Mouse (Mus musculus) stomach, embryonic 16.5 days (tissue): ENCODE data around the gene Dhx37. TPM values are rescaled to one million over a fixed set of nuclear protein-coding genes. Genes with fewer than 3 reads are reported as not detected.
"Not testable (repeated sequence)": the region's sequence is repeated elsewhere in the genome, so short reads cannot be mapped to it uniquely, and the experiment has no call there.

Experiments
- ATAC-seq: fragments of 200-750 bp; cut with Nextera tagmentation; 2 replicates; pipeline ENCODE4 v1.8.0; 2017; ENCODE audit warnings: moderate number of reproducible peaks, moderate TSS enrichment; ENCODE audit not compliant: insufficient read depth, low FRiP score
- H3K27ac ChIP-seq: fragments of 300-500 bp; sonication (generic); 2 replicates; pipeline ENCODE4 v1.5.1; 2014; ENCODE audit warnings: low read length
- H3K27me3 ChIP-seq: fragments of 300-500 bp; sonication (generic); 2 replicates; pipeline ENCODE4 v1.6.1; 2014; ENCODE audit warnings: low read length, control low read depth, mixed read lengths; ENCODE audit not compliant: control insufficient read depth, insufficient read depth
- H3K36me3 ChIP-seq: fragments of 300-500 bp; sonication (generic); 2 replicates; pipeline ENCODE4 v1.6.1; 2014; ENCODE audit warnings: low read length; ENCODE audit not compliant: control insufficient read depth, insufficient read depth
- H3K4me1 ChIP-seq: fragments of 300-500 bp; sonication (generic); 2 replicates; pipeline ENCODE4 v1.6.1; 2014; ENCODE audit warnings: low read length, control low read depth, mixed read lengths; ENCODE audit not compliant: control insufficient read depth, insufficient read depth
- H3K4me2 ChIP-seq: fragments of 300-500 bp; sonication (generic); 2 replicates; pipeline ENCODE4 v1.6.1; 2014; ENCODE audit warnings: low read depth, low read length, mixed read lengths
- H3K4me3 ChIP-seq: fragments of 300-500 bp; sonication (generic); replicated peaks from 2 replicates; pipeline ENCODE4 v1.5.1; 2014; ENCODE audit warnings: mild to moderate bottlenecking, low read length
- H3K9ac ChIP-seq: fragments of 300-500 bp; sonication (generic); 2 replicates; pipeline ENCODE4 v1.6.1; 2014; ENCODE audit warnings: low read length
- H3K9me3 ChIP-seq: fragments of 300-500 bp; sonication (generic); replicated peaks from 2 replicates; pipeline ENCODE4 v1.6.1; 2016; ENCODE audit warnings: low read length, control low read depth; ENCODE audit not compliant: control insufficient read depth
- WGBS: fragments of 180-500 bp; shearing (Covaris S2); extraction: QIAGEN DNeasy Blood & Tissue Kit; methylation state at CpG from one replicate; pipeline ENCODE4 v1.1.7; 2014; 5-methylcytosine and 5-hydroxymethylcytosine counted together
- polyA plus RNA-seq: library from polyadenylated mRNA; unstranded; fragments of >200 nt; fragmentation: Nextera tagmentation; extraction: Ambion mirVana; gene quantifications from 2 replicates; pipeline ENCODE4 v1.2.1, GENCODE M21; 2015

Gene Dhx37
- polyA plus RNA-seq, 1 experiment from 2014 or later, result 8.4 TPM

DNA sequence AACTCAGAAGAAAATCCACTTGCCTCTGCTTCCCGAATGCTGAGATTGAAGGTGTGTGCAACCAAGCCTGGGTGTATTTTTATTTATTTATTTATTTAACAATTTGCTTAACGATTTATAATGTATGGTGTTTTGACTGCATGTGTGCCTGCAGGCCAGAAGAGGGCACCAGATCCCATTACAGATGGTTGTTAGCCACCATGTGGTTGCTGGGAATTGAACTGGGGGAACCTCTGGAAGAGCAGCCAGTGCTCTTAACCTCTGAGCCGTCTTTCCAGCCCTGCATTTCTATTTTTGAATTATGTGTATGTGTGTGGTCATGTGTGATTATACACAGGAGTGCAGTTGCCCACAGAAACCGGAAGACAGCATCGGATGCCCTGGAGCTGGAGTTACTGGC is 9.4 kb upstream of the Dhx37 start:
- Histone ChIP-seq H3K9ac (no peak overlapping the region), H3K4me2 (no peak overlapping the region), H3K27me3 (no peaks in the 10 kb centered on the region), H3K27ac (no peak overlapping the region), H3K9me3 (0 out of 2 replicates have a peak, but pooled peaks cover 4% of the 10 kb centered on the region), H3K4me1 (peaks cover 13% of the 10 kb centered on the region), H3K36me3 (no peaks in the 10 kb centered on the region), H3K4me3 (no peak overlapping the region)
- 86% methylated on average over 5 of the region's 5 CpGs for WGBS
- ATAC-seq, result no peak

DNA sequence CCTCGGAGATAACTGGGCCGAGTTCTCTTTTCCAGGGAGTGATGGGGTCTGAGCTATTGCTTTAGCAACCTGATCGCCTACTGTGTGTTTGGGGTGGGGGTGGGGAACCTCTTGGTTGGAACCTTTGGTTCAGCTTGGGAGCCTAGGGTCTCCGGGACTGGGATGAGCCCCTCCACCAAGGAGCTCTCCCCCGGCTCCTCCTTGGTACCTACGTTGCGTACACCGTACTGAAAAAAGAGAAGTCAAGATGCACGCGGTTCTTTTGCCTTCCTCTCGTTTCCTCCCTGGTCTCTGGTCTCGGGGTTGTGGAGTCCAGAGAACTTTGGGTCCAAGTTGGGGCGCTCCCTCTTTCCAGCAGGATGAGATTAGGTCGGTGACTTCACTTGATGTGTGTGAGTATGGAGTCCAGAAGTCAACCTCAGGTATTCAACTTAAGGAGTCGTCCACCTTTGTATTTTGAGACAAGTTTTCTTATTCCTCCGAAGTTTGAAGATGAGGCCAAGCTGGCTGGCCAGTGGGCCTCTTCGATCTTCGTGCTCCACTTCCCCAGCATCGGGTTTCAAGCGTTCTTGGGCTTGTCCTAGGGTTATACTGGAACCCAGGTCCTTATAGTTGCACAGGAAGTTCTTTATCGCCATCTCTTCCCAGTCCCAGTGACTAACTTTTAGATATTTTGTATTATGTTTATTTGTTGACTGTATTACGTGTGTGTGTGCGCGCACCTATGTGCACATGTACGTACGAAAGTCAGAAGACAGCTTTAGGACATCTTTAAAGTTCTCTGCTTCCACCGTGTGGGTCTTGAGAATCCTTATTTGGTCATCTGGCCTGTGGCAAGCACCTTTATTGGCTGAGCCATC is 8.4 kb upstream of the Dhx37 start:
- Histone ChIP-seq H3K9ac (peak overlapping the region; percentile 92), H3K9me3 (0 out of 2 replicates have a peak, but pooled peaks cover 4% of the 10 kb centered on the region), H3K4me3 (peak overlapping the region; percentile 95), H3K4me2 (peak overlapping the region; percentile 84), H3K27me3 (no peaks in the 10 kb centered on the region), H3K27ac (peak overlapping the region; percentile 69), H3K4me1 (peaks cover 13% of the 10 kb centered on the region), H3K36me3 (no peaks in the 10 kb centered on the region)
- 0 out of 2 replicates have a peak, but pooled peaks have one; percentile 12 for ATAC-seq
- WGBS, result 21% methylated on average over 27 of the region's 27 CpGs

DNA sequence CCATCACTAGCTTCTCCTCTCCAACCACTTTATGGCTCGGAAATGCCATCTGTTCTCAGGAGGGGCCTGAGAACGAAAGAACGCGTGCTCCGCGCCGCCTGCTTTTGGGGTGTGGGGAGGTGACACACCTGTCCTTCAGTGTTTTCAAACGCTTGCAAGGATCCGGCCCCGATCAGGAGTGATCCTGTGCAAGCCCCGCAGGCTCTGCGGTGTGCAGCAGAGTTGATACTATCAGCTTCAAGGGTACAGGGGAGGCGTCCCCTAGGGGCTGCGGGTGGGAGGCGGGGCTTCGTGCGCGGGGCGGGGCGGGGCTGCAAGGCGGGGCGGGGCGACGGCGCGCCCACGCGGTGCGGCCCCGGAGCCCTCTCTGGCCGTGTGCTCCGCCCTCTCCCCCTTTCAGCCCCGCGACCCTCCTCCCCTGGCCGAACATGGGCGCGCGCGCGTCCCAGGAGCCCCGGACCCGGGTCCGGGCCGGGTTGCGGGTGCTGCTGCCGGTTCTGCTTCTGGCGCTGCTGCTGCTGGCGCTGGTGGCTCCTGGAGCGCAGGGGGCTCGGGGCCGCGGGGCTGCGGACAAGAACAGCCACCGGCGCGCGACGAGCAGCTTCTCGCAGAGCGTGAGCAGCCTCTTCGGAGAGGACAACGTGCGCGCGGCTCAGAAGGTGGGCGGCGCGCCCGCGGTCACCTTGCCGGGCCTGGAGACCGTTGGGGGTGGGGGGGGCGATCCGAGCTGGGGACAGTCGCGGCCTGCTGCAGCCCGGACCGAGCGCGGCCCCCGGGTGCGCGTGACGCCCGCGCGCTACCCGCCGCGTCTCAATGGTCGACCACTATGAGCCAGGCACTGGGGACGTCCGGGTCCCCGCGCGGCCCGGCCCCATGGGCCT is 7.6 kb upstream of the Dhx37 start, which contains the start of gene Bri3bp:
Gene Bri3bp, plus strand, starts transcription at position 335 of the 881 bp plus-strand sequence.
- WGBS, result under 1% methylated on average over 81 of the region's 97 CpGs
- peak within 1 kb of the TSS; percentile 74 for H3K27ac ChIP-seq
- 0 out of 2 replicates have a peak, but pooled peaks cover 4% of the 10 kb centered on the region for H3K9me3 ChIP-seq
- peak within 1 kb of the TSS; percentile 95 for H3K4me3 ChIP-seq
- ATAC-seq, result peak; percentile 95
- peaks cover 13% of the 10 kb centered on the region for H3K4me1 ChIP-seq
- H3K4me2 ChIP-seq, result peak within 1 kb of the TSS; percentile 84
- no peaks in the 10 kb centered on the region for H3K27me3 ChIP-seq
- no peaks in the 10 kb centered on the region for H3K36me3 ChIP-seq
- peak within 1 kb of the TSS; percentile 92 for H3K9ac ChIP-seq

DNA sequence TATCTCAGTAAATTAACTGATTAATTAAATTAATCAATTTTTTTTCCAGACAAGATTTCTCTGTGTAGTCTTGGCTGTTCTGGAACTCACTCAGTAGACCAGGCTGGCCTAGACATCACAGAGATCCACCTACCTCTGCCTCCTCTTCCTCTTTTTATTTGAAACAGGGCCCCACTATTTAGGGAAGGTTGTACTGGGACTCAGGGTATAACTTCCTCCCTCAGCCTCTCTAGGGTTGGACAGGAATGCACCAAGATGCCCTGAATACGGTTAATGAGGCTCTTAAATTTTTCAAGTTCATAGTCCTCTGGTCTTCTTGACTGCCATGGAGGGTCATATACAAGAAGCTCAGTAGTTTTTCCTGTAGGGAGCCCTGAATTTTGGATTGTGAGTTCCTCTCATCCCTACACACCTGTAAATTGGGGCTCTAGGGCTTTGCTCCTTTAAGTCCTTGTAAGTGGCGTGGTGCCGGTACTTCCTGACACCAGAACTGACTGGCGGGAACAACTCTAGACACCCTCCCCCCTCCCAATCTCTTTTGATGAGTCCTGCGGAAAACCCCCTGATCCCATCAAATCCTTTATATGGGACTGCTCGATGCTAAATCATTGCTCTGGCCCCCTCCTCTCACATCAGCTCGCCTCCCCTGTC is 6.8 kb upstream of the Dhx37 start:
- Histone ChIP-seq H3K4me2 (peak overlapping the region; percentile 84), H3K9me3 (0 out of 2 replicates have a peak, but pooled peaks cover 4% of the 10 kb centered on the region), H3K27ac (peak overlapping the region; percentile 74), H3K4me3 (peak overlapping the region; percentile 95), H3K9ac (peak overlapping the region; percentile 92), H3K36me3 (no peaks in the 10 kb centered on the region), H3K4me1 (peaks cover 13% of the 10 kb centered on the region), H3K27me3 (no peaks in the 10 kb centered on the region)
- 5% methylated on average over 7 of the region's 7 CpGs for WGBS
- no peak for ATAC-seq

DNA sequence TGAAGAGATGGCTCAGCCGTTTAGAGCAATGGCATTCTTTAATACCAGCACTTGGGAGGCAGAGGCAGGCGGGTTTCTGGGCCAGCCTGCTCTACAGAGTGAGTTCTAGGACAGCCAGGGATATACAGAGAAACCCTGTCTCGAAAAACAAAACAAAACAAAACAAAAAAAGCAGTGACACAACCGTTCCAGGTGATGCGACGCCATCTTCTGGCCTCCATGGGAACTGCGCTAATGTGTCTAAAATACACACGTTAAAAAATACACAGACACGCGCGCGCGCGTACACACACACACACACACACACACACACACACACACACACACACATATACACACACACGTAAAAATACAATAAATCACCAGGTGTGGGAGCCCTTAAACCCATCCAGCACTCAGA is 426 bp upstream of the Dhx37 start:
- ATAC-seq, H3K9me3 ChIP-seq, H3K27me3 ChIP-seq, H3K27ac ChIP-seq, H3K9ac ChIP-seq, H3K36me3 ChIP-seq: not testable (repeated sequence)
- peak overlapping the region; percentile 70; the same call in 1 of the 2 replicates for H3K4me3 ChIP-seq
- peaks cover 11% of the 10 kb centered on the region for H3K4me1 ChIP-seq
- 56% methylated on average over 15 of the region's 15 CpGs for WGBS
- H3K4me2 ChIP-seq, result peak overlapping the region; percentile 72

DNA sequence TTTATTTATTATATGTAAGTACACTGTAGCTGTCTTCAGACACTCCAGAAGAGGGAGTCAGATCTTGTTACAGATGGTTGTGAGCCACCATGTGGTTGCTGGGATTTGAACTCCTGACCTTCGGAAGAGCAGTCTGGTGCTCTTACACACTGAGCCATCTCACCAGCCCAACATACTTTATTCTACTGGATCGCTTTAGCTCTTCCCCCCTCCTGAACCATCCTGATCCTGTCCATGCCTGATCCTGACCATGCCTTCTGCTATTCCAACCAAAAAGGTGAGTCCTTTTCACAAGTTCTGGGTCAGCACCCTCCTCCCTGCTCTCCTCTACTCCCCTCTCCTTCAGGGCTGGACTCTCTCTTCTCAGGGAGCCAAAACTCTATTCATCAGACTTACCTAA is 1.6 kb downstream of the Dhx37 start:
- not testable (repeated sequence) for H3K4me3 ChIP-seq, H3K4me2 ChIP-seq, H3K27me3 ChIP-seq, H3K9me3 ChIP-seq, ATAC-seq, H3K9ac ChIP-seq, H3K27ac ChIP-seq
- peaks cover 11% of the 10 kb centered on the region for H3K4me1 ChIP-seq
- WGBS, result 86% methylated on average over 2 of the region's 2 CpGs
- peaks cover 13% of the 10 kb centered on the region for H3K36me3 ChIP-seq

DNA sequence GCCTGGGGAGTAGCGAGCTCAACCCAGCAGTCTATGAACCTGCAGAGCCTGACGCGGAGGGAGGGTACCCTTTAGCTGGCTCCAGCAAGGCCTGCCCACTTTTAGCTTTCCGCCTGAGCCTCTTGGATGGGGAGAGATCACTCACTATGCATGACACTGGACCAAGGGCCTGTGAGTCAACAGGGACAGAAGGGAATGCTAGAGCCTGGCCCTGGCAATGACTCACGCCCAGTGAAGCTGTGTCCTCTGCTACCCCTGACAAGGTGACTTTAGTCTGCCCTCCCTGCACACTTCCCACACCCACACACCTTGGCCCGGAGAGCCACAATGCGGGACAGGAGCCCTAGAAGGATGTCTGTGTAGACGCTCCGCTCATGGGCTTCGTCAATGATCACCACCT is 7.6 kb downstream of the Dhx37 start:
- Histone ChIP-seq H3K4me3 (no peak overlapping the region), H3K36me3 (peaks cover 41% of the 10 kb centered on the region), H3K9ac (no peak overlapping the region), H3K4me2 (no peak overlapping the region), H3K27me3 (no peaks in the 10 kb centered on the region), H3K9me3 (no peaks in the 10 kb centered on the region), H3K27ac (no peak overlapping the region), H3K4me1 (no peaks in the 10 kb centered on the region)
- ATAC-seq, result no peak
- 96% methylated on average over 10 of the region's 10 CpGs for WGBS

DNA sequence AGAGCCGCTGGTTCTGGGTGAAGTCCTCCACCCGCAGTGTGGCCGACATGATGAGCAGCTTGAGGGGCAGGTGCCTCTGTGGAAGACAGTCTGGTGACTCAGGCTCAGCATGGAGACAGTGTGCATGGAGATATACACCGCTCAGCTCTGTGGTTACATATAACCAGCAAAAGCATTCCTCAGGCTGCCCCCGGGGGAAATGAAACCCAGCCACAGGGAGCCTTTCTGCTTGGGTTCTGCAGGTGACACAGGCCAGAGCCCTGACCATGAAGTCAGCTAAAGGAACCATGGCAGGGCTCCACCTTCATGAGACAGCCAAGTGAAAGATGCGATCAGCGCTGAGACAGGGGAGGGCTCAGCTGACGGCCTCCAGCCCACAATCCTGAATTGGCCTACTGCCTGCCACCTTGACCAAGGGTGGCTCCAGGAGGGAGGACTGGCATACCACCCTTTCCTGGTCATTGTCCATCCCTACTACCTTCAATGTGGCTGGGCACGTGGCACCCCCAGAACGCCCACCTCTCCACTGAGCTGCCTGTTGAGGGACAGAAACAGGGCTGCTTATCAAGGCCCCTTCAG is 8.1 kb downstream of the Dhx37 start:
- H3K27ac ChIP-seq, result no peak overlapping the region
- H3K36me3 ChIP-seq, result peaks cover 40% of the 10 kb centered on the region
- no peak for ATAC-seq
- WGBS, result 91% methylated on average over 10 of the region's 10 CpGs
- H3K9me3 ChIP-seq, result no peaks in the 10 kb centered on the region
- no peak overlapping the region for H3K4me3 ChIP-seq
- H3K4me2 ChIP-seq, result no peak overlapping the region
- no peaks in the 10 kb centered on the region for H3K27me3 ChIP-seq
- H3K9ac ChIP-seq, result no peak overlapping the region
- no peaks in the 10 kb centered on the region for H3K4me1 ChIP-seq
